Mouse (Mus musculus) neural tube, embryonic 13.5 days (tissue): Measurements from ENCODE around the gene Rusc2. TPM values are rescaled to one million over a fixed set of nuclear protein-coding genes. Genes with fewer than 3 reads are reported as not detected.

Experiments
- ATAC-seq: fragments of 200-750 bp; cut with Nextera tagmentation; 2 replicates; pipeline ENCODE4 v1.8.0; 2017; ENCODE audit warnings: low read depth, mild to moderate bottlenecking, moderate TSS enrichment, moderate library complexity
- H3K27ac ChIP-seq: fragments of 300-500 bp; sonication (generic); replicated peaks from 2 replicates; pipeline ENCODE4 v1.5.1; 2015; ENCODE audit warnings: moderate library complexity, mild to moderate bottlenecking, inconsistent platforms
- H3K27me3 ChIP-seq: fragments of 300-500 bp; sonication (generic); 2 replicates; pipeline ENCODE4 v1.6.1; 2015; ENCODE audit warnings: mild to moderate bottlenecking, inconsistent platforms
- H3K36me3 ChIP-seq: fragments of 300-500 bp; sonication (generic); 2 replicates; pipeline ENCODE4 v1.6.1; 2015; ENCODE audit warnings: mild to moderate bottlenecking, inconsistent platforms
- H3K4me1 ChIP-seq: fragments of 300-500 bp; sonication (generic); replicated peaks from 2 replicates; pipeline ENCODE4 v1.6.1; 2015; ENCODE audit warnings: inconsistent platforms
- H3K4me2 ChIP-seq: fragments of 300-500 bp; sonication (generic); 2 replicates; pipeline ENCODE4 v1.6.1; 2015; ENCODE audit warnings: inconsistent platforms, mild to moderate bottlenecking, moderate library complexity
- H3K4me3 ChIP-seq: fragments of 300-500 bp; sonication (generic); 2 replicates; pipeline ENCODE4 v1.5.1; 2015; ENCODE audit warnings: mild to moderate bottlenecking, inconsistent platforms
- H3K9ac ChIP-seq: fragments of 300-500 bp; sonication (generic); 2 replicates; pipeline ENCODE4 v1.6.1; 2015; ENCODE audit warnings: moderate library complexity, mild to moderate bottlenecking, inconsistent platforms
- H3K9me3 ChIP-seq: fragments of 300-500 bp; sonication (generic); 2 replicates; pipeline ENCODE4 v1.6.1; 2016; ENCODE audit warnings: inconsistent platforms
- WGBS: fragments of 180-500 bp; shearing (Covaris S2); methylation state at CpG from one replicate; pipeline ENCODE4 v1.1.7; 2015; 5-methylcytosine and 5-hydroxymethylcytosine counted together
- polyA plus RNA-seq: library from polyadenylated mRNA; unstranded; fragments of >200 nt; fragmentation: Nextera tagmentation; extraction: Ambion mirVana; gene quantifications from 2 replicates; pipeline ENCODE4 v1.2.1, GENCODE M21; 2015

Gene Rusc2
- polyA plus RNA-seq, 1 experiment from 2014 or later, result 74.5 TPM

- Histone ChIP-seq H3K36me3 (no peaks in the 10 kb centered on the region; the same call in 1 of the 2 replicates), H3K4me2 (no peak overlapping the region), H3K4me1 (peaks cover 61% of the 10 kb centered on the region), H3K4me3 (no peak overlapping the region), H3K9me3 (no peaks in the 10 kb centered on the region), H3K27me3 (no peaks in the 10 kb centered on the region), H3K27ac (no peak overlapping the region), H3K9ac (no peak overlapping the region)
- WGBS, result 84% methylated on average over 9 of the region's 9 CpGs
- no peak for ATAC-seq
Observed at GRCm38 (mm10) chr4:43402212-43402611, 20.4 kb downstream of the Rusc2 start.

DNA sequence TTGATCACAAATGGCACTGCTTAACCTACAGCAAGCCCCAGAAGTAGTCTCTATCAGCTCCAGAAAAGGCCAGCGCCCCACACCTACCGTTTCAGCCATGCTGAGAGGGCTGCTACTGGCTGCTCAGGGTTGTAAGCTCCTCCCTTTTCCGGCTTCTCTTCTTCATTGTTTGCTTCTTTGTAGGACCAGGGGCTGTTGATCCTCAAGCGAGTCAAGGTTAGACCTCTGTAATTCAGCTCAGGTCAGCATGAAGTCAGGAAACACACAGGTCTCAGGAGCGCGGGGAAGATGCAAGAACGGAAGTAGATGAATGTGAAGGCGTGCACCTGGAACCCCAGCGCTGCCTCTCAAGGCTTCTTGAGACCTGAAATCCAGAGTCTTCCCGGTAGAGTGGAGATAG lies 22.9 kb downstream of the Rusc2 start:
- H3K9ac ChIP-seq, result no peak overlapping the region
- H3K36me3 ChIP-seq, result no peaks in the 10 kb centered on the region; the same call in 1 of the 2 replicates
- no peaks in the 10 kb centered on the region for H3K9me3 ChIP-seq
- no peak for ATAC-seq
- no peak overlapping the region for H3K27ac ChIP-seq
- H3K4me3 ChIP-seq, result no peak overlapping the region
- H3K4me1 ChIP-seq, result peaks cover 59% of the 10 kb centered on the region
- WGBS, result 89% methylated on average over 10 of the region's 10 CpGs
- H3K4me2 ChIP-seq, result no peak overlapping the region
- H3K27me3 ChIP-seq, result no peaks in the 10 kb centered on the region

- WGBS, result 2% methylated on average over 28 of the region's 28 CpGs
- Histone ChIP-seq H3K9ac (peak overlapping the region; percentile 92), H3K27ac (peak overlapping the region; percentile 97), H3K4me2 (peak overlapping the region; percentile 81), H3K4me1 (peaks cover 57% of the 10 kb centered on the region), H3K9me3 (no peaks in the 10 kb centered on the region), H3K4me3 (peak overlapping the region; percentile 64), H3K36me3 (peaks cover 2% of the 10 kb centered on the region), H3K27me3 (no peaks in the 10 kb centered on the region)
- ATAC-seq, result peak; percentile 97
Observed at GRCm38 (mm10) chr4:43406162-43406971, 24.6 kb downstream of the Rusc2 start.

DNA sequence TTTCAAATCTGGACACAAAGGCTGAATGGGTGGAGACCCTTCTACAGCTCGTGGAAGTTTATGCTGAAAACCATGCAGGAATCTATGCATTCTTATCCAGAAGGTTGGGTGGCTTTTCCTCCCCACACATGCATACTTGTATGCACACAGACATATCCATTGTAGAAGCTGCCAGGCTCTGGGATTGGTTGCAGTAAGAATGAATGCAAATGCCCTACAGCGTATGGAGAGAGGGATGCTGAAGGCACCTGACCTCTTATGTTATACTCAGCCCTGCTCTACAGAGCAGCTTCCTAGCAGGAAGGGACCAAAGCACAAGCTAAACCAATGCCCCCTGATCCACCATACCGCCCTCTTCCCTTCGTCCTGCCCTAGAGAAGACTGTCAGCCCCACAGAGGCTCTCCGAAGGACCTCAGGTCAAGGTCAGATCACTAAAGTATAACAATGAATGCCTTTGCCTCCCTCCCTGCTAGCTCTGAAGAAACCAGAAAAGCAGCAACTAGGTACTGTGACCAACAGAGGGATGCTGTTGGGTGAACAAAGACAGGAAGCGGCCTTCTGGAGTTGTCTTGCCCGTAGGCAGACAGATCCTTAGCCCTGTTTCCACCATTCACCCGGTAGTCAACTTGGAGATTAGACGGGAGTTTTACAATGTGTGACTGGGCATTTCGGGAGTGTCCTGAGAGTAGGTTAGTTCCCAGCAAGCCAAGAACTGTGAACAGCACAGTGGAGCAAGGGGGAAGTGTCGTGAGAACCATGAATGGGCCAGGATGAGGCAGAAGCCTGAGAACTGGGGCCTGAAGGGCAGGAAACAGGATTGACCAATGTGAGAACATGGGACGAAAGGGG lies 25.5 kb downstream of the Rusc2 start:
- WGBS, result 59% methylated on average over 12 of the region's 12 CpGs
- H3K4me1 ChIP-seq, result peaks cover 50% of the 10 kb centered on the region
- peak; percentile 66 for ATAC-seq
- peak overlapping the region; percentile 81 for H3K4me2 ChIP-seq
- peak overlapping the region; percentile 97 for H3K27ac ChIP-seq
- peak overlapping the region; percentile 92 for H3K9ac ChIP-seq
- H3K36me3 ChIP-seq, result peaks cover 4% of the 10 kb centered on the region
- H3K4me3 ChIP-seq, result peak overlapping the region; percentile 64
- no peaks in the 10 kb centered on the region for H3K27me3 ChIP-seq
- no peaks in the 10 kb centered on the region for H3K9me3 ChIP-seq

- Histone ChIP-seq H3K9ac (no peak overlapping the region), H3K27me3 (no peaks in the 10 kb centered on the region), H3K9me3 (no peaks in the 10 kb centered on the region), H3K27ac (no peak overlapping the region), H3K4me1 (peaks cover 40% of the 10 kb centered on the region), H3K4me3 (no peak overlapping the region), H3K4me2 (no peak overlapping the region), H3K36me3 (peaks cover 59% of the 10 kb centered on the region)
- ATAC-seq, result no peak
- 91% methylated on average over 14 of the region's 14 CpGs for WGBS
Observed at GRCm38 (mm10) chr4:43414761-43415160, 33.0 kb downstream of the Rusc2 start.

GRCm38 (mm10) chr4:43415221-43416070 lies 33.7 kb downstream of the Rusc2 start:
- no peak for ATAC-seq
- H3K9ac ChIP-seq, result no peak overlapping the region
- 91% methylated on average over 29 of the region's 29 CpGs for WGBS
- H3K4me3 ChIP-seq, result no peak overlapping the region
- no peak overlapping the region for H3K27ac ChIP-seq
- H3K9me3 ChIP-seq, result no peaks in the 10 kb centered on the region
- no peak overlapping the region for H3K4me2 ChIP-seq
- H3K27me3 ChIP-seq, result no peaks in the 10 kb centered on the region
- peaks cover 64% of the 10 kb centered on the region for H3K36me3 ChIP-seq
- peaks cover 37% of the 10 kb centered on the region for H3K4me1 ChIP-seq

DNA sequence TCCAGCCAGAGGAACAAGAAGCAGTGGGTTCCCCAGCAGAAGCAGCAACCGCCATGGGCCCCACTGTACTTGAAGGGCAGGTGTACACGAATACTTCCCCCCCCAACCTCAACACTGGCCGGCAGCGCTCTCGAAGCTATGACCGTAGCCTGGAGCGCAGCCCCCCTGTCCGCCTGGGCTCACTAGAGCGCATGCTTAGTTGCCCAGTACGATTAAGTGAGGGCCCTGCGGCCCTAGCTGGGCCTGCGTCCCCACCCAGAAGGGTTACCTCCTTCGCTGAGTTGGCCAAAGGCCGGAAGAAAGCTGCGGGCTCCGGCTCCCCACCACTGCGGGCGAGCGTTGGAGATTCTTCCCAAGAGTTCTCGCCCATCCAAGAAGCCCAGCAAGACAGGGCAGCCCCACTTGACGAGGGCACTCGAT lies 34.3 kb downstream of the Rusc2 start:
- Histone ChIP-seq H3K4me3 (no peak overlapping the region), H3K27me3 (no peaks in the 10 kb centered on the region), H3K27ac (no peak overlapping the region), H3K9ac (no peak overlapping the region), H3K4me1 (peaks cover 32% of the 10 kb centered on the region), H3K9me3 (no peaks in the 10 kb centered on the region), H3K36me3 (peaks cover 65% of the 10 kb centered on the region), H3K4me2 (no peak overlapping the region)
- no peak for ATAC-seq
- WGBS, result 93% methylated on average over 22 of the region's 22 CpGs

GRCm38 (mm10) chr4:43417269-43418062 lies 35.7 kb downstream of the Rusc2 start:
- WGBS, result 78% methylated on average over 16 of the region's 16 CpGs
- Histone ChIP-seq H3K4me1 (peaks cover 28% of the 10 kb centered on the region), H3K36me3 (peaks cover 75% of the 10 kb centered on the region), H3K27me3 (peaks cover 9% of the 10 kb centered on the region), H3K9ac (peak overlapping the region; percentile 22; the same call in 1 of the 2 replicates), H3K27ac (no peak overlapping the region), H3K4me2 (no peak overlapping the region), H3K4me3 (no peak overlapping the region), H3K9me3 (no peaks in the 10 kb centered on the region)
- no peak for ATAC-seq

- Histone ChIP-seq H3K4me1 (peaks cover 26% of the 10 kb centered on the region), H3K27ac (no peak overlapping the region), H3K9ac (0 out of 2 replicates have a peak overlapping the region, but pooled peaks have one; percentile 5), H3K9me3 (no peaks in the 10 kb centered on the region), H3K4me3 (no peak overlapping the region), H3K36me3 (peaks cover 85% of the 10 kb centered on the region), H3K4me2 (no peak overlapping the region), H3K27me3 (peaks cover 18% of the 10 kb centered on the region)
- no peak for ATAC-seq
- 80% methylated on average over 4 of the region's 4 CpGs for WGBS
Observed at GRCm38 (mm10) chr4:43418450-43418849, 36.7 kb downstream of the Rusc2 start.

GRCm38 (mm10) chr4:43418973-43419656 lies 37.3 kb downstream of the Rusc2 start:
- Histone ChIP-seq H3K9ac (0 out of 2 replicates have a peak overlapping the region, but pooled peaks have one; percentile 5), H3K9me3 (no peaks in the 10 kb centered on the region), H3K4me1 (peaks cover 24% of the 10 kb centered on the region), H3K4me3 (no peak overlapping the region), H3K36me3 (peaks cover 91% of the 10 kb centered on the region), H3K27me3 (peaks cover 25% of the 10 kb centered on the region), H3K4me2 (no peak overlapping the region), H3K27ac (no peak overlapping the region)
- 56% methylated on average over 15 of the region's 15 CpGs for WGBS
- ATAC-seq, result no peak
